Mouse (Mus musculus): ENCODE results near the gene Gm27021. TPM values are rescaled to one million over a fixed set of nuclear protein-coding genes. Genes with fewer than 3 reads are reported as not detected.
A peak's percentile ranks its signal among the peaks of the same experiment; 100 is the strongest.

The Gm27021 gene
- total RNA-seq, 1 experiment from 2014 or later = not detected

GRCm38 (mm10) chr8:120641245-120641644 is 26.6 kb downstream of the Gm27021 start:
- no peak for DNase-seq

GRCm38 (mm10) chr8:120634329-120634839 is 33.5 kb downstream of the Gm27021 start:
- DNase-seq = peak; percentile 79

GRCm38 (mm10) chr8:120633665-120634271 is 34.1 kb downstream of the Gm27021 start:
- DNase-seq = no peak

GRCm38 (mm10) chr8:120632969-120633664 is 34.8 kb downstream of the Gm27021 start:
- no peak for DNase-seq

- DNase-seq = no peak
These were observed 36.2 kb downstream of the Gm27021 start for GRCm38 (mm10) chr8:120631441-120632375.

GRCm38 (mm10) chr8:120630848-120631247 is 37.0 kb downstream of the Gm27021 start:
- no peak for DNase-seq

GRCm38 (mm10) chr8:120630031-120630430 is 37.8 kb downstream of the Gm27021 start:
- no peak for DNase-seq

- DNase-seq = no peak
These were observed 40.6 kb downstream of the Gm27021 start for GRCm38 (mm10) chr8:120627298-120627697.

- DNase-seq = no peak
These were observed 41.4 kb downstream of the Gm27021 start for GRCm38 (mm10) chr8:120626461-120626860.

- no peak for DNase-seq
These were observed 44.3 kb downstream of the Gm27021 start for GRCm38 (mm10) chr8:120623608-120624007.

- no peak for DNase-seq
These were observed 45.7 kb downstream of the Gm27021 start for GRCm38 (mm10) chr8:120622161-120622560.

- DNase-seq = no peak
These were observed 47.4 kb downstream of the Gm27021 start for GRCm38 (mm10) chr8:120620441-120620840.

- no peak for DNase-seq
These were observed 48.4 kb downstream of the Gm27021 start for GRCm38 (mm10) chr8:120619235-120620180.

GRCm38 (mm10) chr8:120618110-120618509 is 49.8 kb downstream of the Gm27021 start:
- DNase-seq = peak; percentile 64

- no peak for DNase-seq
These were observed 50.9 kb downstream of the Gm27021 start for GRCm38 (mm10) chr8:120616663-120617626.

- DNase-seq = no peak
These were observed 53.4 kb downstream of the Gm27021 start for GRCm38 (mm10) chr8:120614491-120614890.

GRCm38 (mm10) chr8:120610824-120611223 is 57.1 kb downstream of the Gm27021 start:
- no peak for DNase-seq

GRCm38 (mm10) chr8:120607885-120608284 is 60.0 kb downstream of the Gm27021 start:
- DNase-seq = peak; percentile 77

GRCm38 (mm10) chr8:120607460-120607859 is 60.4 kb downstream of the Gm27021 start:
- no peak for DNase-seq

GRCm38 (mm10) chr8:120602672-120603071 is 65.2 kb downstream of the Gm27021 start:
- DNase-seq = no peak

Measured in adrenal gland, postnatal 25 days (tissue).